Mouse (Mus musculus) cerebellum, postnatal 14 days (tissue): ENCODE measurements around the gene Ppia.
"Not testable (repeated sequence)": the region's sequence is repeated elsewhere in the genome, so short reads cannot be mapped to it uniquely, and the experiment has no call there.

ENCODE experiments used
- DNase-seq, 2 experiments: peaks; one replicate each; pipeline ENCODE4 v3.0.0; 2021; ENCODE audit warnings: mixed read lengths in 2 of 2

Gene Ppia

GRCm38 (mm10) chr11:6443102-6443501, 27.9 kb downstream of the Ppia start:
- no peak for DNase-seq

GRCm38 (mm10) chr11:6443727-6444076, 28.5 kb downstream of the Ppia start:
- DNase-seq, result no peak

GRCm38 (mm10) chr11:6444077-6444853, 29.0 kb downstream of the Ppia start, which contains the start of gene H2afv:
H2afv (minus strand) TSS chr11:6444443.
- DNase-seq, result peak; percentile 100

- DNase-seq, result no peak
Observed at GRCm38 (mm10) chr11:6445441-6445840, 30.2 kb downstream of the Ppia start.

DNA sequence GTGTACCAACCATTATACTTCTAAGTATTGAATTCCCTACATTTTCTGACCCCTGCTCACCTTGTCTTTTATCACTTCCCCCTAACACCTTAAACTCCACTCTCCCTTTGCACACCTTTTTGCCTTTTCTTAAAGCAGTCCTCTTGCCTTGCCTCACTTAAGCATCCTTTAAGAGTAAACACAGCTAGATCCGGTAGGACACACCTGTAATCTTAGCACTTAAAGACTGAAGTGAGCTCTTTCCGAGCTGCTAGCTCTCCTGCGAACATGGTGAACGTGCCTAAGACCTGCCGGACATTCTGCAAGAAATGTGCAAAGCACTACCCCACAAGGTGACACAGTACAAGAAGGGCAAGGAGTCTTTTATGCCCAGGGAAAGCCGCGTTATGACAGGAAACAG, 30.7 kb downstream of the Ppia start:
- DNase-seq, result no peak

DNA sequence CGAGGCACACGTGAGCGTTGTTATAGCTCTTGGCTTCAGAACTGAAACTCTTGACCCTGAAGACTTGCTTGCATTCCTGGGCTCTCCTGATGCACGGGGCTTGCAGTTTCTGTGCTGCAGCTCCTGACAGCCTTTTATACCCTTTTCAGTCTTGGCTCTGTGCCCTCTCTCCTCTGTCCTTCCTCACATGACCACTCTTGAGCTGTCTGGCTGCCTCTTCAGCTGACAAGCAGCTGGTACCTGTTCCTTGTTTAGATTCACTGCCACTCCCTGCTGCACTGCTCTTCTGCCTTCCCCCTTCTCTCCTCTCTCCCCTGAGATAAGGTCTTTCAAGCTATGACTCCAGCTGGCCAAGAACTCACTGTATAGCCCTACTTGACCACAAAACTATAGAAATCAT, 32.2 kb downstream of the Ppia start:
- no peak for DNase-seq

DNA sequence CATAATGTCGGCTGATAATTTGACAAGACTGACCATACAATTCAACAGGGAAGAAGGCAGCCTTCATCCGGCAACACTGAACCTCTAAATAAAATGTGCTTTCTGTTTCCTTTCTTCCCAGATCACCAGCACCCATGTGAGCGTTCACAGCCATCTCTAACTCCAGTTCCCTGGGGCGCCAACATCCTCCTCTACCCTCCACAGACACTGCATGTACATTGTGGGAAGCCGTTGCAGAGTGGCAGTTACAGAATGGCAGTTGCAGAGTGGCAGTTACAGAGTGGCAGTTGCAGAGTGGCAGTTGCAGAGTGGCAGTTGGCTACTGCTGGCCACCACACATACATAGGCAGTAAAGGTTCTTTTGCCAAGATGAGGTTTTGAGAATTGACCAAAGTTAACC, 32.9 kb downstream of the Ppia start:
- DNase-seq, result not testable (repeated sequence)

- DNase-seq, result no peak
Observed at GRCm38 (mm10) chr11:6456083-6456482, 40.8 kb downstream of the Ppia start.

GRCm38 (mm10) chr11:6463159-6463837, 48.1 kb downstream of the Ppia start:
- DNase-seq, result no peak

DNA sequence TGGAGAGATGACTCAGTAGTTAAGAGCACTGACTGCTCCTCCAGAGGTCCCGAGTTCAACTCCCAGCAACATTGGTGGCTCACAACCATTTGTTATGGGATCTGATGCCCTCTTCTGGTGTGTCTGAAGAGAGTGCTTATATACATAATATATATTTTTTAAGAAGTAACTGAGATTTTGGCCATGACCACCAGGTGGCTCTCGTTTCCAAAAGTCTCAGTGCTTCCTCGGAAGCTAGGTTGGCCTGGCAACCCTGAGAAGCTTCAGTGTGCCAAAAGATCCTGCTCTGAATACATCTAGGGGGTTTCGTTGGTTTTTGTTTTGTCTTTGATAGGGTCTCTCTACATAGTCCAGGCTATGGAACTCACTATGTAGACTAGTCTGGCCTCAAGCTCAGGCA, 49.9 kb downstream of the Ppia start:
- DNase-seq, result peak; percentile 85

- peak in 1 of 2 experiments; percentile 32 for DNase-seq
Observed at GRCm38 (mm10) chr11:6468541-6468940, 53.3 kb downstream of the Ppia start.
